Mouse (Mus musculus) mesoderm, embryonic 11.5 days (tissue): ENCODE data around the gene Gm44503.

Source experiments
- DNase-seq: peaks from one replicate; pipeline ENCODE4 v3.0.0-alpha.2; 2012; ENCODE audit warnings: low read depth, low spot score

The Gm44503 gene

DNA sequence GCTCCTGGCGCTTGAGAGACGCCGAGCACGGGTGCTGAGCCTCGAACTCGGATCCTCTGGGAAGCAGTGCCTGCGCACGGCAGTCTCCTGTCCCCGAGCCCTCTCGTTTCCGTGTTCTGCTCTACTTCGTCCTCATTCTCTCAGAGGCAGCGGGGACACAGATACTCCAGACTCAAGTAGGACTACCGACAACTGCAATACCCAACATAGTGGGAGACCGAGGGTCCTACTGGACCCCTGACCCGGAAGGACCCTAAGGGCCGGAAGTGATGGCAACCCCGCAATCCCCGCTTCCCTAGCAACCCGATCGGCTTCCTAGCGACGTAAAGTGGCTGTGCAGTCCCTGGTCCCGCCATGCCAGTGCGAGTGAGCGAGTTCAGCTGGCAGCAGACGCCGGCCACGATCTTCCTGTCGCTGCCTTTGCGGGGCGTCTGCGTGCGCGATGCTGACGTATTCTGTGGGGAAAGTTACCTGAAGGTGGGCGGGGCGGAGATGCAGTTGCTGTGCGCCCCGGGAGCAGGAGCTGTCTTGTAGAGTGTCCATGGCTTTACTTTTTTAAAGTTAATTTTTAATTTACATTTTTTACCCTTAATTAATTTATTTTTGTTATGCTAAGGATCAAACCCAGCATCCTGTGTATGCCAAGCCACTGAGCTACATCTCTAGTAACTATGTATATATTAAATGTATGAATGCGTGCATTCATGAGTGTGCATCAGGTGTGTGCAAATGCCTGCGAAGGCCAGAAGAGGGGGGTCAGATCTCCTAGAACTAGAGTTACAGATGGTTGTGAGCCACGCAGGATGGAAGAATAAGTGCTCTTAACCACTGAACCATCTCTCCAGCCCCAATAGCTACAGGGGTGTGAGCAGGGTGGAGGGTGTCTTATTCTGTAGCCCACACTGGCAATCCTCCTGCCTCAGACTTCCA lies at the start of gene Gm44503, which contains the start of gene Dyx1c1:
Gene Gm44503, plus strand, starts transcription at position 332 of the 930 bp plus-strand sequence.
Gene Dyx1c1, plus strand, starts transcription at position 265 of the 930 bp plus-strand sequence.
- peak; percentile 90 for DNase-seq

DNA sequence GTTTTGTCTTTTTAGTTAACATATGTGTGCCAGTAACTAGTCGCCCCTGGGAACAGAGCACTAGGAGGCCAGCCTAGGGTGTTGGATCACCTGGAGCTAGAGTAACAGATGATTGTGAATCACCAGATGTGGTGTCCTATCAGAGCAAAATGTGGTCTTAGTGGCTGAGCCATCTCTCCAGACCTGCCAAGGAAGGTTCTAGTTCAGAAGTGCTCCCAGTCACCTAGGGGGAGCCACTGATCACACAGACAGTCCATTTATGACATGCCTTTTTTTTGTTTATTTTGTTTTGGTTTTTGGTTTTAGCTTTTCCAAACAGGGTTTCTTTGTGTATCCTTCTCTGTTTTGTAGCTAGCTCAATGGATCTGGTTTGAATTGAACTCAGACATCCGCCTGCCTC lies 47.3 kb upstream of the Gm44503 start:
- DNase-seq = no peak

DNA sequence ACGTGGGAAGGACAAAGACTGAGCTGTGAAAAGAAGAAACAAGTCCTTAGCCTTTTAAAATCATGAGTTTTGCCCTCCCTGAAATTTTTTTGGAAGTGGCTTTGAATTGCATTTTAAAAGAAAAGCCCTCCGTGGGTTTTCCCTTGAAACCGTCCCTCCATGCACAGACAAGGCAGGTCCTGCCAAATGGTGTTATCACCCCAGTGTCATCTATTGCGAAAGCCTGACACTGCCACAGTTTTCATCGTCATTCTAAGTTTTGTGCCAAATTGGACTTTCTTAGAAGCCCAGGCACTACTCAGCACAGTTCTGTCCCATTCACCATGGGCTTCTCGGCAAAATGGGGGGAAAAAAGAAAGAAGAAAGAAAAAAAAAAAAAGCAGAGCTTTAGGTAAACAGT lies 45.1 kb upstream of the Gm44503 start:
- DNase-seq = no peak

DNA sequence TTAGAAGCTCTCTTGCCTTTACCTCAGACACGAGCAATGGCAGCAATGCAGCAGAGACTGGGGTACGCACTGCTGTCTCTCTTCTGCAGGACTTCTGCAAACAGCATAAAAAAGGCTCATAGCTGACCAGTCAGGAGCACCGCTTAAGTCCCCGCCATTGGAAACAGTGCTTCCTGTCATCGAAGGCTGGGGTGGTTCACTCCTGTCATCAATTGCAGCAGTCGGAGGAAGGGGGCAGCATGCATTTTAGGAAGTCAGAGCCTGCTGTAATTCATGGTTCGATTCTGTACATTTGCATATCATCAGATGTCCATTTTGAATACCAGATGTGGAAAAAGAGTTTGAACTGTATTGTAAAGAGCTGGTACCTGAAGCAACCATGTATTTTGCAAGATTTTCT lies 42.9 kb upstream of the Gm44503 start:
- no peak for DNase-seq

DNA sequence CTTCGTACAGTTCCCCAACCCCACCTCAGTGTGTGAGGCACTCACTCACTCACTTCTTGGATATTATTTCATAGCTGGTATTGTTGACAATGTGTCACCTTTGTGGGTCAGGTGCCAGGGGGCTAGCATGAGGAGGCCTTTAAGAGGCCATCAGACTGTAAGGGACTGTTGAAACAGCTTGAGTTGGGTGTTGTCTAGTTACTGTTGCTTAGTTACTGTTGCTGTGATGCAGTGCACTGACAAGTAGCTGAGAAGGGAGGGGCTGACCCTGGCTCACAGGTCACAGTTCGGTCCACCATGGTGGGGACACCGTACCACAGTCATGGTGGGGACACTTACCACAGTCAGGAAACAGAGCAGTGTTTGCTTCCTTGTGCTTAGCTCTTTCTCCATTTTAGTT lies 35.6 kb upstream of the Gm44503 start:
- no peak for DNase-seq

DNA sequence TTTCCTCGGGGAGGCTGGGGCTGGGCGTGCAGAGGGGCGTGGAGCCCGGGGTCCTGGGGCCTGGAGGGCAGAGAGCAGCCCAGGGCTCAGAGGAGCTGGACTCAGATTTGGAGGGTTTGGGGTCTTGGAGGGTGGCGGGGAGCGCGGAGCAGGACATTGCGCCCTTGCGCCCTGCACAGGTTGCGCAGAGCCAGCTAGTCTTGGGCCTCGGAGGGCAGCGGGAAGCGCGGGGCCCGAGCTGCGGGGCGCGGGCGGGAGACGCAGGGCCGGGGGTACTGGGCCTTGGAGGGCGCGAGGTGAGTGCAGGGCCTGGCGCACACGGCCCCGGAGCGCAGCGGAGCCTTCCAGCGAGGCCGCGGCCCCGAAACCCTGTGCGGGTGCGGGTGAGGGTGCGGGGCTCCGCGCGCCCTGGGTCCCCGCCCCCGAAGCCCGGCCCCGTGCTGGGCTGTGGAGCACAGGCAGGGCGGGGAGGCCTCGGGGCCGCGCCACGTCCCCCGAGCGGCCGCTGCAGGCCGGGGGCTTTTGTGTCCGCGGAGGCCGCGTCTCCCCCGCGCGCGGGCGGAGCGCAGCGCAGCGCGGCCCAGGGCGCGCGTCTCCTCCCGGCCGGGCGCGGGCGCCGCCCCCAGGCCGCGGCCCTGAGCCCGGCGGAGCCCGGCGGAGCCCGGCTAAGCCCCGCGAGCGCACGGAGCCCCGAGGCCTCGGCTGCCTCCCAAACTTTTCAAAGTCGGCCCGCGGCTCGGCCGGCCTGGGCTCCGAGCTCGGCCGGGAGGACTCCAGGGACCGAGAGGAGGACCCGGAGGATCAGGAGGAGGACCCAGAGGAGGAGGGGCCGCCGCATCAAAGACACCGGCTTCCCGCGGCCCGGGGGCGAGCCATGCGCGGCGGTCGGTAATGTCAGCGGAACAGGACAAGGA lies 33.4 kb upstream of the Gm44503 start, which contains the start of gene Pygo1:
Gene Pygo1, plus strand, starts transcription at position 625 of the 914 bp plus-strand sequence.
- peak; percentile 68 for DNase-seq

DNA sequence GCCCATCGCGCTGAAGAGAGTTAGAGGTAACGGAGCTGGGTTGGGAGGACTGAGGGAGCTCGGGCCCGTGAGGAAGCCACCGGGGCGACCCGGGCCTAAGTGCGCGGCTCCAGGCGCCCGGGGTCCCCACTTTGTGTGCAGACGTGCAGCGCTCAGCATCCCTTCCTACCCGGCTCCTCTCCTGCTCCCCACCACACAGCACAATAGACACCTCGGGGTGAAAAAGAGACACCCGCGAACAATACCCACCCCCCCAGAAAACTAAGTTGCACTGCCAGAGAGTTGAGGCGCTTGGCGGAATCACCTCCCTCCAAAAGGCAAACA lies 32.8 kb upstream of the Gm44503 start:
- no peak for DNase-seq

DNA sequence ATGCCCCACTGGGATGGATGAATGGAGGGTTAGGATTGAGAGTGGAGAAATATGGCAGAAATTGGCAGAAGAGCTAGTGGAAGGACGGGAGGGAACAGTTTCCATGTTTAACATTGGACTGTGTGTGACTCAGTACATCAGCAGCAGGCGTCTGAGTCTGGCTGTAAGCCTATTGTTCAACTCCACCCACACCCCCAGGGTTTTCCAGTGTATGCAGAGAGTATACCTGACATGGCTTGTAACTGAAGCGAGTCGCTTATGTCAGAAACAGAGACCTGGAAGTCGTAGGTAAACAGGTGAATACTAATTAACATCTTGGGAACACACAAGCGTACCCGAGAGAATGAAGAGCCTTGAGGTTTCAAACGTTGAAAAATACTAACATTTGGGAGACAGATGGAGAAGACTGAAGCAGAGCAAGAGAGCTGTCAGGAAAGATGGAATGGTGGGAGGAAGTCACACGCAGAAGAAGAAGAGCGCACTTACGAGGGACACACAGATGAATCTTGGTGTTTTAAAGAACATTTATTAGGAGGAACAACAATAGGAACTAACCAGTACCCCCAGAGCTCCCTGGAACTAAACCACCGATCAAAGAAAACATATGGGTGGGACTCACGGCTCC lies 27.4 kb upstream of the Gm44503 start:
- DNase-seq = no peak

DNA sequence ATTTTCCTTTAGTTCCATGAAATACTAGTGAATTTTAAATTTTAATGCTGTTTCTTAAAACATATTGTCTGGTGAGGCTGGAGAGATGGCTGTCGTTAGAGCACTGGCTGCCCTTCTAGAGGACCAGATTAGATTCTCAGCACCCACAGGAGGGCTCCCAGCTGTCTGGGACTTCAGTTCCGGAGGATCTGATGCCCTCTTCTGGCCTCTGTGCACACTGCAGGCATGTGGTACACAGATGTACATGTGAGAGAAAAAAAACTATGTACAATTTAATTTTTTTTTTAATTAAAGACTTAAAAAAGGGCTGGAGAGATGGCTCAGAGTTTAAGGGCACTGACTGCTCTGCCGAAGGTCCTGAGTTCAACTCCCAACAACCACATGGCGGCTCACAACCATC lies 23.3 kb upstream of the Gm44503 start:
- DNase-seq = no peak

DNA sequence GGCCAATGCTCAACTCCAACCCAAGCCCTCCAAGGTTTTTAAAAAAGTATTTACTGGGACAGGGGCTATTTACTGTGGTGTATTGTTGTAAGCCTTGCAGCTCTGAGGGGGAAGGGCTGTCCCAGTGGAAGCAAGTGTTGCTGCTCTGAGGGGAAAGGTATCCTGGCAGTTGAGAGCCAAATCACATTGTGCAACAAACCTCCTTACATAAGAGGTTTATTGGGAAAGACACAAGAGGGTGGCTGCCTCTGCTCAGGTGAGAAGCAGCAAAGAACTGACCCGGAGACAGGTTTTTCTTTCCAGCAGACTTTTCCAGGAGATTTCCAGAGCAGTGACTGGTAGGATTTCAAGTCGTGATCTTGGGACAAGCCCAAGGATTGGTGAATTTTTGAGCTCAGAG lies 22.4 kb upstream of the Gm44503 start:
- DNase-seq = no peak

DNA sequence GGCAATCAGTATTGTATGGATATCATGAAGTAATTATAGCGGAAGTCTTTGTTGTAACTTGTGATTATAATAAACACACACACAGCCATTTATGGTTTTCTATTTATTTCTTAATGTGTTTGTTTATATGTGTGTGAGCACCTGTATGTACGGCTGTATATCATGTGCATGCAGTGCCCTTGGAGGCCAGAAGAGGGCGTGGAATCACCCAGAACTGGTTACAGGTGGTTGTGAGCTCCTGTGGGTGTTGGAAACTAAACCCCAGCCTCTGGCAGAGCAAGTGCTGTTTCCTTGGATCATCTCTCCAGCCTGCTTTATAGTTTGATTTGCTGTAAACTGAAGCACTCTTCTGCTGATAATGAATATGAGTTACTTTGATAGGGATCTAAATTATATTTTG lies 15.2 kb upstream of the Gm44503 start:
- no peak for DNase-seq

DNA sequence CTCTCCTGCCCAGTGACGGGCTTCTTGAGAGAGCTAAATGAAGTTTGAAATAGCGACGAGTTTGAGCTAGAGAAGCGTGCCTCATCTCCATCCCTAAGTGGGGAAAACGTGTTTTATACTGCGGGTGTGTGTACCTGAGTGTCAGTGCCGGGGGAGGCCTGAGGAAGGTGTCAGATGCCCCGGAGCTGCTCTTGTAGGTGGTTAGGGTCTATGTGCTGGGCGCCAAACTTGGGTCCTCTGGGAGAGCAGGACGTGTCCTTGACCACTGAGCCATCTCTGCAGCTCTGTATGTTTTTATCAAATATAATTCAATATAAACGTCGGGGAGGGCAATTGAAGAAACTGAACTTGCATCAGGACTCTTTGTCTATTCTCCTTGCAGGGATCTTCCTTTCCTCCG lies 14.4 kb upstream of the Gm44503 start:
- DNase-seq = no peak

DNA sequence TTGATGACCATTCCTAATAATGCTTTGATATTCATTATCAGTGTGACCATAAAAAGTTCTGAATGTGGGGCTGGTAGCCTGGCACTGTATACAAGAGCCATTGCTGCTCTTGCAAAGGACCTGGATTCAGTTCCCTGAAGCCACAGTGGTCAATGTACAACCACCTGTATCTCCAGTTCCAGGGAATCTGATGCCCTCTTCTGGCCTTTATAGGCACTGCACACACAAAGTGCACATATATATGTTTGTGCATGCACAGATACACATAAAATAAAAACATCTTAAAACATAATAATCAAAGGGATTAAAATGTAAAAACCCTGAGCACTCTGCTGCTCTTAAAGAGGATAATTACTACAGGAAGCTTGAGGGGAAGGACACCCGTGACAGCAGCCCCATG lies 11.6 kb upstream of the Gm44503 start:
- no peak for DNase-seq

DNA sequence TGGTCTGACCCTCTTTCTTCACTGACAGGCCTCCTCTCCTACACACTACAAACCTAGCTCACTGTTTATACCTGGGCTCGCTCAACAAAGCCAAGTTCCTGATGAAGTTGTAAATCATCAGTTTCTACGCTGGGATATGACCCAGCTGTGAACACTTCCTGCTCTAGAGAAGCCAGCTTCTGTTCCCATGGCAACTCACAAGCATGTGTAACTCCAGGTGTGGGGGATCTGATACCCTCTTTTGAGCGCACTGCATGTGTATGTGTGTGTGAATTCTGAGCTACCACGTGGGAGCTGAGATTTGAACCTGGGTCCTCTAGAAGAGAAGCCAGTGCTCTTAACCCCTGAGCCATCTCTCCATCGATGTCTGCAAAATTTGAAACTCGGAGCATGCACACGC lies 9.1 kb upstream of the Gm44503 start:
- peak; percentile 60 for DNase-seq

DNA sequence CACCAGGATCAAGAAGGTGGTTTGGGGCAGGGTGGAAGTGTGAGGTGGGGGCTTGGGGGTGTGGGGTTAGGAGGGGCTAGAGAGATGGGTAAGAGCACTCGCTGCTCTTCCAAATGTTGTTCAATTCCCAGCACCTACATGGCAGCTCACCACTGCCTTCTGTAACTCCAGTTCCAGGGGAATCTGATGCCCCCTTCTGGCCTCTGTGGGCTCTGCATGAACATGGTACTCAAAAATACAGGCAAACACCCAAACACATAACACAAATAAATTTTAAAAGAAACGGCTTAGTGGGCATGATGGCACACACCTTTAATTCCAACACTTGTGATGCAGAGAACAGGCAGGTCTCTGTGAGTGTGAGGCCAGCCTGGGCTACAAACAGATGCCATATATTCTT lies 3.9 kb upstream of the Gm44503 start:
- DNase-seq = peak; percentile 41

DNA sequence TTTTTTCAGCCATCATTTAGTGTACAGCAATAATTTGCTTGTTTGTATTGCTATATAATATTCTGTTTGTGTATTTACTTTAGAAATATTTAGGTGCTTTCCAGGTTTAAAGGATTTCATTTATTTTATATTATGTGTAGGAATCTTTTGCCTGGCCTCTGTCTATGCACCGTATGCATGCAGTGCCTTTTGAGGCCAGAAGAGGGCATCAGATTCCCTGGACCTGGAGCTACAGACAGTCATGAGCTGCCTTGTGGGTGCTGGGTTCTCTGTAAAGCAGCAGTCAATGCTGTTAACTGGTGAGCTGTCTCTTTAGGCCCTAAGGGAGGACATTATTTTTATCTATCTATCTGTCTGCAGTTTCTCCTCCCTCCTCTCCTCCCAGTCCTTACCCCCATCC lies 3.1 kb upstream of the Gm44503 start:
- DNase-seq = peak; percentile 68

DNA sequence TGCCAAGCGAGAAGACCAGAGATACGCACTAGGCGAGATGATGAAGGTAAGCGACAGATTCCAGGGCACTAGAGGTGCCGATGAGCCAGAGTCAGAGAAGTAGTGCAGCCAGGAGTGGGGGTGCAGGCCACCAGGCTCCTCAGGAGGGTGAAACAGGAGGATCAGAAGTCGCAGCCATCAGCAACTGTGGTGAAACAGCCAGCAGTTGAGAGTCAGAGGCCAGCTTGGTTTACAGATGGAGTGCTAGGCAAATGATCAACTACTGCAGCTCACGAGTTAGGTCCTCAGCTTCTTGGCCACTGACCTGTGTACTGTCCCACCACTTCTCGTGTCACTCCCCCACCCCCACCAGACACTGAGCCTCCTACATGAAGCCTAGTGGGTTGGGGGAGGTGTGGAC lies 2.7 kb downstream of the Gm44503 start:
- DNase-seq = no peak

DNA sequence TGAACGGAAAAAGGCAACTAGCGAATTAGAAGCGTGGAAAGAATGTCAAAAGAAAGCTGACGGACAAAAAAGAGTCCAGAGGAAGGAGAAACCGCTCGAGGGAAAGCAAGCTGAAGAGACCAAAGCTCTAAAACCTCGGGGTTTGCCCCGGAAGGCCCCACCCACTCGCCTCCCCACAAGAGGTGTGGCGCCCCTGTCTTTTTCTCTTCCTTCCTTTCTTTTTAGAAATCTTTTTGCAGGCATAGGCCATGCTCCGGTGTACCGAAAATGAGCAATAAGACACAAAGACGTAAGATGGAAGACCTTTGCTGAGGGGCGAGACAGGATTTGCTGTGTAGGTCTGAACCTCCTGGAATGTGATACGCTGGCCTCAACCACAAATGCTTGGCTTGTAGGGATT lies 3.3 kb downstream of the Gm44503 start:
- DNase-seq = no peak

DNA sequence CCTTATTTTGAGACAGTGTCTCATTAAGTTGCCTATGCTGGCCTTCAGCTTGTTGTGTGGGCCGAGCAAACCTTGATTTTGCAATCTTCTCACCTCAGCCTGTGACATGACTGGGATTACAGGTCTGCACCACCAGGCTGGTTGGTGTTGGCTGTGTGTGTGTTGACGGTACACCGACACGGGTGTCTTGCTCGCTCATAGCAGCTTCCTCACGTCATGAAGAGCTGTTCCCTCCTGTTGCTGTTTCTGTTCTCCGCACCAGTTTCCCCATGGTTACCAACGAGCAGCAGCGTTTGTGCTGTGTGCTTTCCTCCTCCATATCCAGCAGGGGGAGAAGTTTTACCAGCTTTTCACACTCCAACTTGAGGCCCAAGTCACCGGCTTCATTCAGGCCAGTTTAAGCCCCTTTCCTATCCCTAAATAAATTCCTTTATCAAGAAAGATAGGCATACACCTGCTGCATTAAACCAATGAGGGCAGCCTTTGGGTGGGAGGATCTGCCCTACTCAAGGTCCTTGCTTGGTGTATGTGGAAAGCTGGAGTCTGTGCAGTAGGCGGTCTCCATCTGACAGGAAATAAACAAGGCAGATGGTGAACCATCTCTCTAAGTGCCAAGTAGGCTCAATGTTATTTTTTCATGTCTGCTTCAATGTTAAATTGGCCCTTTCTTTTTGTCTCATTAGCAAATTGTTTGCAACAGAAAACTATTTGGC lies 9.9 kb downstream of the Gm44503 start:
- DNase-seq = peak; percentile 60

DNA sequence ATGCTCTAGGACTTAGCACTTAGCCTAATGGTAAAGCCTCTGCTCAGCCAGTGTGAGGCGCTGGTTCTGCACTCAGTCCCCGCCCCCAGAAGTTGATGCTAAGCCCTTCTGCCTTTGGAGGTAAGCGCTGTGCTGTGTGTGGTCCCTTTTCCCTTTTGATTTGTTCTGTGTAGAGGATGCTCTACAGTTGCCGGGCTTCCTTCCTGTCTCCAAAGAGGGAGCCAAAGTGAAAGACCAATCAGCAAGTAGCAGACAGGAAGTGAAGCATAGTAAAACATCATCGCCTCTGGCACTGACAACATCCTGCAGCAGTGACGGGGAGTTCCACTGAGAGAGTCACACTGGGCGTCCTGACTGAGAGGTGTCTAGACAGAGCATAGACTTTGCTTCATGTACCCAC lies 11.2 kb downstream of the Gm44503 start:
- no peak for DNase-seq

DNA sequence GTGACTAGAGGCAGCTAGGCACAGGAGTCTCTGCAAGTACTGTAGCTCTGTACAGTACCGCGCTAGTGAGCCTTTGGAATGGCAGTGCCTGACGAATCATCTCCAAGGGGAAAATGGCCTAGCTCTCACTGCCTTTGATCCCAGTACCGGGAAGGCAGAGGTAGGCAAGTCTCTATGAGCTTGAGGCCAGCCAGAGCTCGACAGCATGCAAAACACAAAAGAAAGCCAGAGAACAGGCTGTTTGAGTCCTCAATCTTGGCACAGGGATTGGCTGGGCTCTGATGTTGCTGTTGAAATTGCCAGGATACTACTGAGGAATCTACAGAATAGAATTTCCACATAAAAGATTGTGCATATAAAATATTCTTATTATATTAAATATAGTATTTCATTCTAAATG lies 13.8 kb downstream of the Gm44503 start:
- DNase-seq = no peak
